ENCODE assay signal across 12 mouse cellular contexts in genomic region chr12:120015201-120015600, GRCm38 (mm10).
DNase-seq lines count a peak whose midpoint lies in the region; ATAC-seq and TF ChIP-seq lines count a peak whose summit lies in the region.
"Had no signal": no experiment of that assay in that cellular context is flagged by ENCODE, and none has a peak within 500 bp of the region (broad histone marks: within the 10 kb centered on the region; RNA-seq: fewer than 3 reads in every experiment).

No protein-coding gene starts in this region.

- ATAC-seq in midbrain, postnatal 0 days (ENCODE audit: low FRiP score): no peak
- ATAC-seq in forebrain, embryonic 15.5 days (replicated peaks): peak; percentile 94
- no peak for ATAC-seq in hindbrain, postnatal 0 days

- H3K9ac ChIP-seq in midbrain, postnatal 0 days (replicated peaks; ENCODE audit: low read length, poor library complexity, severe bottlenecking): no peak overlapping the region
- no peak overlapping the region for H3K9ac ChIP-seq in forebrain, embryonic 15.5 days (replicated peaks)
- no peak overlapping the region for H3K9ac ChIP-seq in hindbrain, postnatal 0 days (replicated peaks; ENCODE audit: low read length)
- H3K9ac ChIP-seq: stomach, embryonic 15.5 days had no signal

- no peak for DNase-seq in midbrain, embryonic 10.5 days (ENCODE audit: low spot score)
- no peak for DNase-seq in midbrain, postnatal 0 days (ENCODE audit: low spot score)
- DNase-seq in hindbrain, postnatal 0 days (ENCODE audit: low spot score): peak; percentile 13
- no peak for DNase-seq in heart, adult 11 months
- no peak for DNase-seq in gastrocnemius, adult 2 months
- DNase-seq in adrenal gland, adult (ENCODE audit: inconsistent age in 2 of 2, low spot score in 1 of 2): no peak
- DNase-seq: adrenal gland, postnatal 14 days; heart, adult 2 months; kidney, adult 9 months; retina, postnatal 1 day had no signal

- WGBS in midbrain, embryonic 10.5 days: 59% methylated on average over 1 of the region's 1 CpGs
- 11% methylated on average over 1 of the region's 1 CpGs for WGBS in midbrain, postnatal 0 days
- WGBS in forebrain, embryonic 15.5 days: 8% methylated on average over 1 of the region's 1 CpGs
- 12% methylated on average over 1 of the region's 1 CpGs for WGBS in hindbrain, postnatal 0 days

- intact Hi-C loops in gastrocnemius, adult 2 months (cut with DNase I): no loop called here

- H3K9me3 ChIP-seq in midbrain, embryonic 10.5 days (replicated peaks): no peaks in the 10 kb centered on the region
- no peaks in the 10 kb centered on the region for H3K9me3 ChIP-seq in midbrain, postnatal 0 days (ENCODE audit: low read length)
- no peaks in the 10 kb centered on the region for H3K9me3 ChIP-seq in forebrain, embryonic 15.5 days
- no peaks in the 10 kb centered on the region for H3K9me3 ChIP-seq in hindbrain, postnatal 0 days (ENCODE audit: low read length)
- H3K9me3 ChIP-seq: stomach, embryonic 15.5 days had no signal

- TF ChIP-seq CTCF in midbrain, postnatal 0 days (IDR thresholded peaks at IDR 0.05): no peak
- no peak for TF ChIP-seq CTCF in hindbrain, postnatal 0 days (IDR thresholded peaks at IDR 0.05; ENCODE audit: low read depth)
- no peak for TF ChIP-seq CTCF in gastrocnemius, adult 2 months (IDR thresholded peaks at IDR 0.05)

- no peak overlapping the region for H3K4me2 ChIP-seq in midbrain, postnatal 0 days (ENCODE audit: low read depth, low read length, poor library complexity, severe bottlenecking)
- H3K4me2 ChIP-seq in forebrain, embryonic 15.5 days (replicated peaks): no peak overlapping the region
- H3K4me2 ChIP-seq in hindbrain, postnatal 0 days (ENCODE audit: low read depth, low read length): no peak overlapping the region
- H3K4me2 ChIP-seq: stomach, embryonic 15.5 days had no signal

- peaks cover 8% of the 10 kb centered on the region; the same call in 1 of the 2 replicates for H3K4me1 ChIP-seq in midbrain, embryonic 10.5 days
- H3K4me1 ChIP-seq in midbrain, postnatal 0 days (ENCODE audit: insufficient read depth, low read length): no peaks in the 10 kb centered on the region; the same call in 1 of the 2 replicates
- peaks cover 11% of the 10 kb centered on the region for H3K4me1 ChIP-seq in forebrain, embryonic 15.5 days
- H3K4me1 ChIP-seq in hindbrain, postnatal 0 days (ENCODE audit: insufficient read depth, low read length): no peaks in the 10 kb centered on the region
- H3K4me1 ChIP-seq: stomach, embryonic 15.5 days had no signal

- H3K27ac ChIP-seq in midbrain, embryonic 10.5 days (replicated peaks): peak overlapping the region; percentile 59; the same call in 1 of the 2 replicates
- H3K27ac ChIP-seq in midbrain, postnatal 0 days (ENCODE audit: low read depth, low read length): no peak overlapping the region
- peak overlapping the region; percentile 83 for H3K27ac ChIP-seq in forebrain, embryonic 15.5 days (replicated peaks)
- 0 out of 2 replicates have a peak overlapping the region, but pooled peaks have one; percentile 67 for H3K27ac ChIP-seq in hindbrain, postnatal 0 days
- no peak overlapping the region for H3K27ac ChIP-seq in gastrocnemius, adult 2 months
- H3K27ac ChIP-seq: heart, adult 2 months; stomach, embryonic 15.5 days had no signal

- no peaks in the 10 kb centered on the region for H3K36me3 ChIP-seq in midbrain, embryonic 10.5 days
- H3K36me3 ChIP-seq in midbrain, postnatal 0 days (ENCODE audit: insufficient read depth, low read length): no peaks in the 10 kb centered on the region
- no peaks in the 10 kb centered on the region for H3K36me3 ChIP-seq in forebrain, embryonic 15.5 days
- no peaks in the 10 kb centered on the region for H3K36me3 ChIP-seq in hindbrain, postnatal 0 days (ENCODE audit: insufficient read depth, low read length)
- H3K36me3 ChIP-seq: stomach, embryonic 15.5 days had no signal

- H3K27me3 ChIP-seq in midbrain, embryonic 10.5 days (ENCODE audit: low read depth, poor library complexity, severe bottlenecking): no peaks in the 10 kb centered on the region
- H3K27me3 ChIP-seq in midbrain, postnatal 0 days (ENCODE audit: insufficient read depth, low read length): no peaks in the 10 kb centered on the region
- no peaks in the 10 kb centered on the region for H3K27me3 ChIP-seq in forebrain, embryonic 15.5 days
- no peaks in the 10 kb centered on the region for H3K27me3 ChIP-seq in hindbrain, postnatal 0 days (ENCODE audit: insufficient read depth, low read length)
- H3K27me3 ChIP-seq: stomach, embryonic 15.5 days had no signal

- no peak overlapping the region for H3K4me3 ChIP-seq in midbrain, embryonic 10.5 days
- no peak overlapping the region for H3K4me3 ChIP-seq in midbrain, postnatal 0 days (ENCODE audit: low read depth, low read length)
- H3K4me3 ChIP-seq in forebrain, embryonic 15.5 days: no peak overlapping the region
- no peak overlapping the region for H3K4me3 ChIP-seq in hindbrain, postnatal 0 days (ENCODE audit: low read length)
- no peak overlapping the region for H3K4me3 ChIP-seq in gastrocnemius, adult 2 months
- H3K4me3 ChIP-seq: heart, adult 2 months; stomach, embryonic 15.5 days had no signal

Comparison
In these comparisons a context has a peak if more than half of its experiments do, and no peak if none do; other contexts are left out.
1. H3K27ac ChIP-seq: peak in midbrain, embryonic 10.5 days (single experiment), forebrain, embryonic 15.5 days (single experiment) and hindbrain, postnatal 0 days (single experiment); none in midbrain, postnatal 0 days (single experiment) and gastrocnemius, adult 2 months (single experiment).